Mouse (Mus musculus) limb, embryonic 11.5 days (tissue): Measurements from ENCODE around the gene Diras2. TPM values are rescaled to one million over a fixed set of nuclear protein-coding genes. Genes with fewer than 3 reads are reported as not detected.
"Not testable (repeated sequence)": the region's sequence is repeated elsewhere in the genome, so short reads cannot be mapped to it uniquely, and the experiment has no call there.

Experiments
- ATAC-seq: fragments of 200-750 bp; cut with Nextera tagmentation; 2 replicates; pipeline ENCODE4 v1.8.0; 2017; ENCODE audit warnings: low read depth; ENCODE audit not compliant: insufficient number of reproducible peaks, low FRiP score, low TSS enrichment
- DNase-seq: peaks from one replicate; pipeline ENCODE4 v3.0.0-alpha.2; 2015; ENCODE audit warnings: low spot score
- H3K27ac ChIP-seq: fragments of 300-500 bp; sonication (generic); replicated peaks from 2 replicates; pipeline ENCODE4 v1.5.1; 2014; ENCODE audit warnings: low read depth, mild to moderate bottlenecking, low read length
- H3K27me3 ChIP-seq: fragments of 300-500 bp; sonication (generic); 2 replicates; pipeline ENCODE4 v1.6.1; 2014; ENCODE audit warnings: mild to moderate bottlenecking, low read length, mixed read lengths; ENCODE audit not compliant: control insufficient read depth, insufficient read depth
- H3K36me3 ChIP-seq: fragments of 300-500 bp; sonication (generic); 2 replicates; pipeline ENCODE4 v1.6.1; 2014; ENCODE audit warnings: mild to moderate bottlenecking, low read length, moderate library complexity, mixed read lengths; ENCODE audit not compliant: control insufficient read depth, insufficient read depth
- H3K4me1 ChIP-seq: fragments of 300-500 bp; sonication (generic); 2 replicates; pipeline ENCODE4 v1.6.1; 2014; ENCODE audit warnings: low read length, mixed read lengths; ENCODE audit not compliant: control insufficient read depth, insufficient read depth
- H3K4me2 ChIP-seq: fragments of 300-500 bp; sonication (generic); 2 replicates; pipeline ENCODE4 v1.6.1; 2014; ENCODE audit warnings: low read depth, mild to moderate bottlenecking, moderate library complexity; ENCODE audit not compliant: severe bottlenecking
- H3K4me3 ChIP-seq: fragments of 300-500 bp; sonication (generic); 2 replicates; pipeline ENCODE4 v1.5.1; 2014; ENCODE audit warnings: low read depth, low read length
- H3K9ac ChIP-seq: fragments of 300-500 bp; sonication (generic); 2 replicates; pipeline ENCODE4 v1.6.1; 2014; ENCODE audit warnings: mild to moderate bottlenecking, low read length
- H3K9me3 ChIP-seq: fragments of 300-500 bp; sonication (generic); 2 replicates; pipeline ENCODE4 v1.6.1; 2016; ENCODE audit warnings: low read length; ENCODE audit not compliant: control insufficient read depth
- WGBS: fragments of 180-500 bp; shearing (Covaris S2); extraction: QIAGEN DNeasy Blood & Tissue Kit; methylation state at CpG from one replicate; pipeline ENCODE4 v1.1.7; 2014; 5-methylcytosine and 5-hydroxymethylcytosine counted together
- polyA plus RNA-seq: library from polyadenylated mRNA; unstranded; fragments of >200 nt; fragmentation: Nextera tagmentation; extraction: Ambion mirVana; gene quantifications from 2 replicates; pipeline ENCODE4 v1.2.1, GENCODE M21; 2014

Diras2 gene
- polyA plus RNA-seq, 1 experiment from 2014 or later, result 0.03 TPM

- not testable (repeated sequence) for H3K4me2 ChIP-seq, H3K27me3 ChIP-seq, DNase-seq, H3K4me3 ChIP-seq, ATAC-seq, H3K9ac ChIP-seq, H3K9me3 ChIP-seq, H3K27ac ChIP-seq, H3K36me3 ChIP-seq, H3K4me1 ChIP-seq
- 71% methylated on average over 3 of the region's 3 CpGs for WGBS
These were observed 24.3 kb downstream of the Diras2 start for GRCm38 (mm10) chr13:52506822-52507221.

GRCm38 (mm10) chr13:52505683-52506285 lies 25.3 kb downstream of the Diras2 start:
- not testable (repeated sequence) for H3K27ac ChIP-seq, DNase-seq, ATAC-seq, H3K4me1 ChIP-seq, H3K9me3 ChIP-seq, H3K4me3 ChIP-seq, H3K27me3 ChIP-seq, H3K4me2 ChIP-seq, H3K9ac ChIP-seq, H3K36me3 ChIP-seq
- 88% methylated on average over 5 of the region's 5 CpGs for WGBS

GRCm38 (mm10) chr13:52501686-52502085 lies 29.4 kb downstream of the Diras2 start:
- Histone ChIP-seq H3K27me3 (no peaks in the 10 kb centered on the region), H3K36me3 (no peaks in the 10 kb centered on the region), H3K27ac (no peak overlapping the region), H3K4me3 (no peak overlapping the region), H3K4me1 (no peaks in the 10 kb centered on the region), H3K9me3 (no peaks in the 10 kb centered on the region), H3K4me2 (no peak overlapping the region), H3K9ac (no peak overlapping the region)
- ATAC-seq, result no peak
- WGBS, result 64% methylated on average over 8 of the region's 8 CpGs
- DNase-seq, result no peak

GRCm38 (mm10) chr13:52497029-52497550 lies 34.0 kb downstream of the Diras2 start:
- WGBS, result 71% methylated on average over 4 of the region's 4 CpGs

GRCm38 (mm10) chr13:52488821-52489220 lies 42.3 kb downstream of the Diras2 start:
- no peaks in the 10 kb centered on the region for H3K36me3 ChIP-seq
- no peak for ATAC-seq
- H3K4me1 ChIP-seq, result no peaks in the 10 kb centered on the region
- H3K27ac ChIP-seq, result no peak overlapping the region
- H3K4me2 ChIP-seq, result no peak overlapping the region
- H3K4me3 ChIP-seq, result no peak overlapping the region
- H3K27me3 ChIP-seq, result no peaks in the 10 kb centered on the region
- no peak overlapping the region for H3K9ac ChIP-seq
- 91% methylated on average over 7 of the region's 7 CpGs for WGBS
- H3K9me3 ChIP-seq, result no peaks in the 10 kb centered on the region
- no peak for DNase-seq

More at GRCm38 (mm10) chr13:52497029-52497550, 34.0 kb downstream of the Diras2 start:
- DNase-seq, result no peak
- no peaks in the 10 kb centered on the region for H3K27me3 ChIP-seq
- no peak overlapping the region for H3K4me2 ChIP-seq
- no peak for ATAC-seq
- no peaks in the 10 kb centered on the region for H3K9me3 ChIP-seq
- no peaks in the 10 kb centered on the region for H3K36me3 ChIP-seq
- no peak overlapping the region for H3K4me3 ChIP-seq
- H3K4me1 ChIP-seq, result no peaks in the 10 kb centered on the region
- H3K27ac ChIP-seq, result no peak overlapping the region
- no peak overlapping the region for H3K9ac ChIP-seq

GRCm38 (mm10) chr13:52484064-52484463 lies 47.0 kb downstream of the Diras2 start:
- Histone ChIP-seq H3K27ac (no peak overlapping the region), H3K27me3 (no peaks in the 10 kb centered on the region), H3K9ac (no peak overlapping the region), H3K9me3 (no peaks in the 10 kb centered on the region), H3K4me2 (no peak overlapping the region), H3K4me3 (no peak overlapping the region), H3K36me3 (no peaks in the 10 kb centered on the region), H3K4me1 (no peaks in the 10 kb centered on the region)
- DNase-seq, result no peak
- 91% methylated on average over 4 of the region's 4 CpGs for WGBS
- ATAC-seq, result no peak

- Histone ChIP-seq H3K4me2 (no peak overlapping the region), H3K4me1 (no peaks in the 10 kb centered on the region)
- WGBS, result 93% methylated on average over 2 of the region's 2 CpGs
These were observed 49.3 kb downstream of the Diras2 start for GRCm38 (mm10) chr13:52481786-52482185.

GRCm38 (mm10) chr13:52479146-52479545 lies 51.9 kb downstream of the Diras2 start:
- H3K4me3 ChIP-seq, result no peak overlapping the region

More at GRCm38 (mm10) chr13:52481786-52482185, 49.3 kb downstream of the Diras2 start:
- no peaks in the 10 kb centered on the region for H3K9me3 ChIP-seq
- H3K27ac ChIP-seq, result no peak overlapping the region
- H3K9ac ChIP-seq, result no peak overlapping the region
- no peak overlapping the region for H3K4me3 ChIP-seq
- no peak for ATAC-seq
- H3K27me3 ChIP-seq, result no peaks in the 10 kb centered on the region
- H3K36me3 ChIP-seq, result no peaks in the 10 kb centered on the region
- no peak for DNase-seq

More at GRCm38 (mm10) chr13:52479146-52479545, 51.9 kb downstream of the Diras2 start:
- DNase-seq, result no peak
- Histone ChIP-seq H3K27me3 (no peaks in the 10 kb centered on the region), H3K9me3 (no peaks in the 10 kb centered on the region), H3K27ac (no peak overlapping the region), H3K9ac (no peak overlapping the region), H3K36me3 (no peaks in the 10 kb centered on the region), H3K4me2 (no peak overlapping the region), H3K4me1 (no peaks in the 10 kb centered on the region)
- WGBS, result 94% methylated on average over 5 of the region's 5 CpGs
- no peak for ATAC-seq
